Mouse (Mus musculus): ENCODE data around the gene Sema6c.
"Not testable (repeated sequence)": the region's sequence is repeated elsewhere in the genome, so short reads cannot be mapped to it uniquely, and the experiment has no call there.

The Sema6c gene

GRCm38 (mm10) chr3:95159987-95160963, at the start of gene Sema6c:
Gene Sema6c (plus strand): TSS chr3:95160457.
- peak; percentile 90 for DNase-seq (ENCODE audit: low read depth, low spot score)

GRCm38 (mm10) chr3:95110911-95111726, 49.1 kb upstream of the Sema6c start, which contains the start of gene Vps72:
Gene Vps72 (plus strand): TSS chr3:95111022.
- DNase-seq (ENCODE audit: low read depth, low spot score): peak; percentile 94

DNA sequence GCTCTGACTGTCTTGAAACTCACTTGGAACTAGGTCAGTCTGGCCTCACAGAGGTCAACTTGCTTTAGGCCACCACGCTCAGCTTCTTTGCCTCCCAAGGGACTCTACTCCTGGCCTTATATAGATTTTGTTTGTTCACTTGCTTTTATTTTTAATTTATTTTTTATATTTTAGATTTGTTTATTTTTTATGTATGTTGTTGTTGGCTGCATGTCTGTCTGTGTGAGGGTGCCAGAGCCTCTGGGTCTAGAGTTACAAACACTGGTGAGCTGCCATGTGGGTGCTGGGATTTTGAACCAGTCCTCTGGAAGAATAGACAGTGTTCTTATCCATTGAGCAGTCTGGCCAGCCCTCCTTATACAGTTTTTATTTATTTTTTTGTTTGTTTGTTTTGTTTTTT, 47.5 kb upstream of the Sema6c start:
- DNase-seq (ENCODE audit: low read depth, low spot score): no peak

GRCm38 (mm10) chr3:95117751-95118150, 42.5 kb upstream of the Sema6c start:
- DNase-seq (ENCODE audit: low read depth, low spot score): no peak

DNA sequence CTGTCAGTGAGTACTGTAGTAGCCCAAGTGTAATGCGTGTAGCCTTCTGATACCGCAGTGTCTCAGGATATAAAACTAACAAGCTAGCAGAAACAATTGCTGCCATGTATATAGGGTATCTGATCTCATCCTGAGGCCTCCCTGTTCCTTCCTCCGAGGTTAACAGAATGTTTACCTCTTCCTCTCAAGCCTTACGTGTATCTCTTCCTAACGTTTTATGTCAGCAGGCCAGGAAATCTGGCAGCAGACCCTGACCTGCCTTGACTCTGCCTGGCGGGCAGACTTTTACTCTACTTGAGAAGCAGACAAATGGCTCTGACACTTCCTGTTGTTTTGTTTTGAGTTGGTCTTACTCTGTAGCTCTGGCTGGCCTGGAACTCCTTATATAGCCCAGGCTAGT, 38.7 kb upstream of the Sema6c start:
- no peak for DNase-seq (ENCODE audit: low read depth, low spot score)

- DNase-seq (ENCODE audit: low read depth, low spot score): peak; percentile 47
These were observed 36.0 kb upstream of the Sema6c start, which contains the start of gene Tmod4 for GRCm38 (mm10) chr3:95124246-95124645. Gene Tmod4 (plus strand): TSS chr3:95124476.

DNA sequence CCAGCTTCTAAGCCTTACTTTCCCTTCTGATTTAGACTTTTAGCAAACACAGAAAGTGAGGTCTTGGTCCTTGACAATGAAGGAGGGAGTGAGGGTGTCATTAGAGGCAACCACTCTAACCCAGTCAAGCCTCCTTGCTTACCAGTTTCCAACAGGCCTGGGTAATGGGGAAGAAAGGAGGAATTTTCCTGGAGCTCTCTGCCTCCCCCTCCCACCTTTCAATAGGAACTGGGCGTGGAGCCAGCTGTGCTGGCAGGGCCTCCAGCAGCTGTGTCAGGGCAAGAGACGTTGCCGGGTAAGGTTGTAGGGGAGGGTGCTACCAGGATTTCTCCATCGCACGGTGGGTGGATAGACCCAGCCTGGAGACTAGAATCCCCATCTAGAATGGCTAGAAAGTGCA, 35.3 kb upstream of the Sema6c start:
- DNase-seq (ENCODE audit: low read depth, low spot score): no peak

- DNase-seq (ENCODE audit: low read depth, low spot score): no peak
These were observed 31.0 kb upstream of the Sema6c start for GRCm38 (mm10) chr3:95129226-95129651.

DNA sequence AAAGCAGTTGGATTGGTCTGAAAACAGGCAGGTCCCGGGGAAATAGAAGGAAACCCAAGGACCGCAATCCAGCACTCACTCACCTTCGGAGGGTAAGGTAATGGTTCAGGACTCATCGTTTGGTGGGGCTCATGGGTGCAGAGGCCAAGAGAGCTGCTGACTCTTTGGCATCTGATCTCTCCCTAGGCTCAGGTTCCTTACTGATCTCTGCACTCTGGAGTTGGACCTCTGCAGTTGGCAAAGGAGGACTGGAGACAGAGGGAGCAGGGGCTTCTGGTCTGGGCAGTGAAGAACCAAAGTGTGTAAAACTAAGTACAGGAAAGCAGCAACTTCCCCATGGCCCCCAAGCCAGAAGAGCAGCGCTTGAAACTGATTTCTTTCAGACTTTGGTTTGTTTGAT, 30.2 kb upstream of the Sema6c start:
- DNase-seq (ENCODE audit: low read depth, low spot score): no peak

DNA sequence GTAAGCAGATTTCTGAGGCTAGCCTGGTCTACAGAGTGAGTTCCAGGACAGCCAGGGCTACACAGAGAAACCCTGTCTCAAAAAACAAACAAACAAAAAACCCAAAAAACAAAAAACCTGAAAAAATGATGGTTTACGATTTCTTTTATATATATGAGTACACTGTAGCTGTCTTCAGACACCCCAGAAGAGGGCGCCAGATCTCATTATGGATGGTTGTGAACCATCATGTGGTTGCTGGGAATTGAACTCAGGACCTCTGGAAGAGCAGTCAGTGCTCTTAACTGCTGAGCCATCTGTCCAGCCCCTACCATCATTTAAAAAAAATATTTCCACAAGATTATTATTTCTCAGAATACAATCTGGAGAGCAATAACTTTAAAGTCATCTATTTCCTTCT, 27.9 kb upstream of the Sema6c start:
- DNase-seq (ENCODE audit: low read depth, low spot score): not testable (repeated sequence)

GRCm38 (mm10) chr3:95133176-95133575, 27.1 kb upstream of the Sema6c start:
- DNase-seq (ENCODE audit: low read depth, low spot score): peak; percentile 13

- DNase-seq (ENCODE audit: low read depth, low spot score): peak; percentile 96
These were observed 26.6 kb upstream of the Sema6c start, which contains the start of the genes Scnm1 and Lysmd1 for GRCm38 (mm10) chr3:95133680-95134101. Gene Scnm1 (minus strand): TSS chr3:95134011. Gene Lysmd1 (plus strand): TSS chr3:95134088.

DNA sequence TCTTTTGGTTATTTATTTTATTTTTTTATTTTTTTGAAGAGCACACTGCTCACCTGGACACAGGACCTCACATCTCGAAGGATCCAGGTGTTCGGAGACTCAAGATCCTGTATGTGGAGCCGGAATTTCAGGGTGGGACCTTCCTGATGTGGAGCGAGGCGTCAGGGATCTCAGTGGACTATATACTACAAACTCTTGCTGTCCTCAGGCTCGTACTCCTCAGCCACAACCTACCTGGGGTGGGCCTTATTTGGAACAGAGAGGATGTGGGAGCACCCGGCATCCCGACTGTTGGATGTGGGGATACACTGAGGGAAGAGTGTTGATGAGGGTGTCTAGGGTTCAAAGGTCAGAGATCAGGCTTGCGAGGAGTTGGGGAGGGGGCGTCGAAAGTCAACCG, 26.1 kb upstream of the Sema6c start:
- not testable (repeated sequence) for DNase-seq (ENCODE audit: low read depth, low spot score)

DNA sequence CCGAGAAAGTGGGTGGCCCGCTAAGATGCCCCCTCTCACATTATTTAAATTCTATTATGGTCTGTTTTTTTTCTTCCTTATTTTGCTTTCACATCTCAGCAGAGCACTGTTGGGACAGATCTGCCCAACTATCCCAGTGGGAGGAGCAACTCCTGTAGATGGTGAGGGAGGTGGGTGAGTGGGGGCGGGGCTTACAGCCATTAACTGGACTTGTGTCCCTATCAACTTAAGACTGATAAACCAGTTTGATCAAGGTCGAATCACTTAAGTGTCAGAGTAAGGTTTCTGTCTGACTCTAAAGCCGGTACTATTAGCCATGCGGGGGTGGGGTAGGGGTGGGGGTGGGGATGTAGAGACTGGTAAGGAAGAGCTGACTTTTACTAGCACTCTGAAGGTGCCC, 25.2 kb upstream of the Sema6c start:
- peak; percentile 52 for DNase-seq (ENCODE audit: low read depth, low spot score)

DNA sequence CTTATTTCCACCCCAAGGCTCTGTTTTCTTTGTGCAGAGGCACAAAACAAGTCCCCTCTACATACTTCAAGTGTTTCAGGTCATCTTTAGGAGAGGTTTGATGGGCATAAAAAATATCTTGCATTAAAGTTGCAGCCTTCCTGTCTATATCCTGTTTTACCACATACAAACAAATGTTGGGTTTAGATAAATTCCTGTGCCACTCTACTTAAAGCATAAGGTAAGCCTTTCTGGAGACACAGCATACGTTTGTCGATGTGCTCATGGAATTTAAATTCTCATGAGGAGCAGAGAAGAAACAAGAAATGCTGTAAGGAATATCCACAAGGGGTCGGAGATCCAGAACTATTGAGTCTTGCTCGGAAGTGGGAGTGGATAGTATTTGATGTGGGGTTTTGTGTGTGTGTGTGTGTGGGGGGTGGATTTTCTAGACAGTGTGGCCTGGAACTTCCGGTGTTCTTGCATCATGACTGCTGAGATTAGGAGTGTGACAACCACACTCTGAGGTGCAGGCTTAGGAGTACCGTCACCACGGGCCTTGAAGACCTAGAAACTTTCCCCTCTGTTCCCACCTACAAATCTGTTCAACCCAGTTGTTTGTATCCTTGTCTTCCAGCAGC, 24.7 kb upstream of the Sema6c start:
- DNase-seq (ENCODE audit: low read depth, low spot score): peak; percentile 86

DNA sequence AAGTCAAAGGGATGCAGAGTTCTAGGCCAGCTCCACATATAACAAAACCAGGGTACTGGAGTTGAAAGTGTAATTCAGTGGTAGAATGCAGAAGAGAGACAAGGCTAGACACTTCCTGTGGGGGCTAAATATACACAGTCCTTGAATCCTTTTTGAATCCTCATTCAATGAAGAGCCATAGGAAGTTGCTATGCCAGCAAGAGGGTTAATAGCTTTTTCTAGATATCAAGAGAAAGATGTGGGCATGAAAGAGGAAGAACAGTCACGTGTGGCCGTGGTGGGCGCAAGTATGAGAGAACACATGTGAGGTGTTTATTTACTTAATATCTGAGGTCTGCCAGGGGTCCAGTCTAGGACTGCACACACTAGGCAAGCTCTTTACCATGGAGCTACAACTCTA, 23.9 kb upstream of the Sema6c start:
- DNase-seq (ENCODE audit: low read depth, low spot score): peak; percentile 21

GRCm38 (mm10) chr3:95139586-95140288, 20.5 kb upstream of the Sema6c start:
- peak; percentile 14 for DNase-seq (ENCODE audit: low read depth, low spot score)

DNA sequence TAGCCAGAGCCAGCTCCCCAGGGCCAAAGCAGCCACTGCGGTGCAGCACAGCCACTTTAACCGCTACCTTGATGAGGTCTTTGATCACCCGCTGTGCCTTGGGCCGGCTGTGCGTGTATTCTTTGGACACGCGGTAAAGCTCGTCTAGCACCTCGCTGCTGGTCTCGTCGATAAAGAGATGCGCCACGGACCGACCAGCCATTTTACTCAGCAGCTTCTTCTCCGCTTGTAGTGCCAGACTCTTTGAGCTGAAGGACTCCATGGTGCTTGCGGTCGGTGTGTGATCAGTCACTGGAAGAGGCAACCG, 20.0 kb upstream of the Sema6c start:
- DNase-seq (ENCODE audit: low read depth, low spot score): no peak

- no peak for DNase-seq (ENCODE audit: low read depth, low spot score)
These were observed 19.5 kb upstream of the Sema6c start for GRCm38 (mm10) chr3:95140795-95141194.

DNA sequence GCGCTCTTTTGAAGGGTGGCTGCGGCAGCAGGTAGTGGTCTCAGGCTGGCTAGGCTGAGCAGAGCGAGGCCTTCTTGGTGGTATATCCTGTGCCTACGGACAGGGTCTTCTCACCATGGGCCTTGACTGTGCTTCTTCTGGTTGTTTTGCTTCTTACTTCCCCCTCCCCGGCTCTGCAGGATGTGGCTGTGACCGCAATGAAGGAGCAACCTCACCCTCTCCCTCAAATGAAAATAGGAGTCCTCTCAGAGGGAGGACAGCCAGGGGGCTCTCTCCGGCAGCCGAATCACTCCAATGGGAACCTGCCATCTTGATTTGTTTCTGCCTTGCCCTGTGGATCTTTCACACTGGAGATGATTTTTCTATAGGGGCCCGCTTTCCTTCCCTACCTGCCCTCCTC, 18.8 kb upstream of the Sema6c start:
- DNase-seq (ENCODE audit: low read depth, low spot score): peak; percentile 85

DNA sequence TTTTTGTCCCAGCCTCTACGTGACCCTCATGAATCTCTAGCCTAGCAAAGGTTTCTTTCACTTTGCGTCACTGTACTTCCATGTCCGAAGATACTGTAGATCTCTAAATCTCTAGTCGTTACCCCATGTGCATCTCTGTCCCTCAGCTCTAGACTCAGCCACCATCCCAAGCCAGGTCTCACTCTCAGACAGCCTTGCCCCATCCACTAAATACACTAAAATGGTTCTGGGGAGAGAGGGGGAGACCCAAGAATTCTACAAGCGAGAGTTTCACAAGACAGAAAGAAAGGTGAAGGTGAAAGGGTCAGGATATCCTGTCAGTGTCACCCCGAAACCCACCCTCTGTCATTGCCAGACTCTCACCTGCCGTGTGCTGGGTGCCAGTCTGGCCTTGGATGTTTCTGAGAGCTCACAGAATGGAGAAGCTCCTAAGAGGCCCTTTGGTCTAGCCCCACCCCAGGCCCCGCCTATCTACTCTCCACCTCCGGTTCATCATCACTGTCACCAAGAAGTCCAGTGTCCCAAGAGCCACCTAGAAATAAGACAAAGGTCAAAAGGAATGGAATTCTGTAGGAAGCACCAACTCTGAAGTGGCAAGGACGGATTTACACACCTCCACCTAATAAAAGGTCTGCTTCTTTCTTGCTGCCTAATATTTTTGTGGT, 18.2 kb upstream of the Sema6c start, which contains the start of gene Tnfaip8l2:
Tnfaip8l2 (minus strand) TSS at position 409 of the 665 bp plus-strand sequence.
- peak; percentile 73 for DNase-seq (ENCODE audit: low read depth, low spot score)

All from CD4-positive, CD25-positive, alpha-beta regulatory T cell, adult 2 months (primary cell).